Mouse (Mus musculus): ENCODE measurements around the gene Vmn2r89. TPM values are rescaled to one million over a fixed set of nuclear protein-coding genes. Genes with fewer than 3 reads are reported as not detected.
"Not testable (repeated sequence)": the region's sequence is repeated elsewhere in the genome, so short reads cannot be mapped to it uniquely, and the experiment has no call there.

Gene Vmn2r89
- total RNA-seq (2021): not detected
- long read RNA-seq, experiment 1: 0 reads
- long read RNA-seq, experiment 2: 0 reads

DNA sequence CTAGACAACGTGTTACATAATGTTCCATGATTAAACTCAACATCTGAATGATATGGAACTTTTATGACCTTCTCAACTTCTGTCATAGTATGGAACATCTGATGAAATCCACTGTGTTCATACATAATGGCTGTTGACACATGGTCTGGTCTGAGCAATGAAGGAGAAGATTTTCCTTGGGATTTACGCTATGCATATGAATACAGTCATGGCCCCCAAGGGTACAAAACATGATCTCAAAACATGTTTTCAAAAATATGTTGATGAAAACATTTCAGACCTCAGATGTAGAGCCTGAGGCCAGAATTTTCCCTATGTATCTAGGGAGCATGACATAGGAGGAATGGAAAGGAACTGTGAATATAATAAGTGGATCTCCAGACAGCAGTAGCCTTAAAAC is at the start of gene Vmn2r89:
Gene Vmn2r89, plus strand, starts transcription at position 301 of the 400 bp plus-strand sequence.
- intact Hi-C loops (cut with DNase I); DNase-seq (ENCODE audit: extremely low spot score in 1 of 2, low spot score in 2 of 2); H3K4me3 ChIP-seq; H3K27ac ChIP-seq: not testable (repeated sequence)

DNA sequence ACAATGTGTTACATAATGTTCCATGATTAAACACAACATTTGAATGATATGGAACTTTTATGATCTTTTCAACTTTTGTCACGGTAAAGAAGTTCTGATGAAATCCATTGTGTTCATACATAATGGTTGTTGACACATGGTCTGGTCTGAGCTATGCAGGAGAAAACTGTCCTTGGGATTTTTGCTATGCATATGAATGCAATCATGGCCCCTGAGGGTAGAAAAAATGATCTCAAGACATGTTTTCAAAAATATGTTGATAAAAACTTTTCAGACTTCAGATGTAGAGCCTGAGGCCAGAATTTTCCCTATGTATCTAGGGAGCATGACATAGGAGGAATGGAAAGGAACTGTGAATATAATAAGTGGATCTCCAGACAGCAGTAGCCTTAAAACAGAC is 41.1 kb upstream of the Vmn2r89 start, which contains the start of gene Vmn2r88:
Gene Vmn2r88, plus strand, starts transcription at position 301 of the 400 bp plus-strand sequence.
- intact Hi-C loops (cut with DNase I): no loop called here
- no peak for TF ChIP-seq CTCF (IDR thresholded peaks at IDR 0.05)
- H3K4me3 ChIP-seq: no peak within 1 kb of the TSS
- no peak within 1 kb of the TSS for H3K27ac ChIP-seq
- no peak for DNase-seq (ENCODE audit: extremely low spot score in 1 of 2, low spot score in 2 of 2)

- no peak for TF ChIP-seq CTCF (IDR thresholded peaks at IDR 0.05)
- intact Hi-C loops (cut with DNase I): no loop called here
- Histone ChIP-seq H3K4me3 (no peak overlapping the region), H3K27ac (no peak overlapping the region)
- no peak for DNase-seq (ENCODE audit: extremely low spot score in 1 of 2, low spot score in 2 of 2)
These were observed 27.8 kb upstream of the Vmn2r89 start for GRCm38 (mm10) chr14:51423885-51424284.

DNA sequence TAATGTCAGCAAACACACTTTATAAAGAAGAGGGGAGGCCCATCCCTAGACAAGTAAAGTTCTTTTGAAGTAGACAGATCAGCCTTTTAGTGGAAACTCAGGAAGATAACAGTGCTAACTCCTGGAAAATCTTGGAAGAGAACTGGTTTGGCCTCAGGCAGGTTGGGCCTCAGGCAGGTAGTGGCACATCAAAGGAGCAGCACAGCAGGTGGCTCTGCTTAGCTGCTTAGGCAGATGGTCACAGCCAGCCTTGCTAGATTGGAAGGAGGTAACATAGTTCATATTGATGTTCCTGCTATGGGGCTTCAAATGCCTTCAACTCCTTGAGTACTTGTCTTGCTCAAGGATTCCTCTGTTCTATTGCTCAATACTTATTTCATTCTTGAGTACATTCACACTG is 21.5 kb upstream of the Vmn2r89 start:
- H3K4me3 ChIP-seq; H3K27ac ChIP-seq; intact Hi-C loops (cut with DNase I); DNase-seq (ENCODE audit: extremely low spot score in 1 of 2, low spot score in 2 of 2): not testable (repeated sequence)

- intact Hi-C loops (cut with DNase I): no loop called here
- TF ChIP-seq CTCF (IDR thresholded peaks at IDR 0.05): no peak
- no peak for DNase-seq (ENCODE audit: extremely low spot score in 1 of 2, low spot score in 2 of 2)
- Histone ChIP-seq H3K27ac (no peak overlapping the region), H3K4me3 (no peak overlapping the region)
These were observed 17.1 kb upstream of the Vmn2r89 start for GRCm38 (mm10) chr14:51434546-51434945.

DNA sequence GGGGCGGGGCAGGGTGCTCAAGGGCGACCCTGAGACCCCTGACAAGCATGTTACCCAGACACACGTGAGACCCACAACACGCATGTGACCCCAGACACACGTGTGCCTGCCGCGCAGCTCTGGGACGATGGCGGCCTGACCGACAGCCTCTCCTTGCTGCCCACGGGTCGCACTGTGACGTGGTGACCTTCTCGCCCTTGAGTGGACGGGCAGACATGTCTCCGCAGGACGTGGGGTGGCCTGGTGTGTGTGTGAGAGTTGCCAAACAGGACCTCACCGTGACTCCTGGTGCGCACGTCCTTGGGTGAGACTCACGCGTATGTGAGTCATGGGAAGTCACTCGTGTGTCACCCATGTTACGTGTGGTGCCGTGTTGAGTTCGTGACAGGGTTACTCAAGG is 16.6 kb upstream of the Vmn2r89 start:
- DNase-seq (ENCODE audit: extremely low spot score in 1 of 2, low spot score in 2 of 2): no peak
- Histone ChIP-seq H3K27ac (no peak overlapping the region), H3K4me3 (no peak overlapping the region)
- no peak for TF ChIP-seq CTCF (IDR thresholded peaks at IDR 0.05)
- intact Hi-C loops (cut with DNase I): no loop called here

DNA sequence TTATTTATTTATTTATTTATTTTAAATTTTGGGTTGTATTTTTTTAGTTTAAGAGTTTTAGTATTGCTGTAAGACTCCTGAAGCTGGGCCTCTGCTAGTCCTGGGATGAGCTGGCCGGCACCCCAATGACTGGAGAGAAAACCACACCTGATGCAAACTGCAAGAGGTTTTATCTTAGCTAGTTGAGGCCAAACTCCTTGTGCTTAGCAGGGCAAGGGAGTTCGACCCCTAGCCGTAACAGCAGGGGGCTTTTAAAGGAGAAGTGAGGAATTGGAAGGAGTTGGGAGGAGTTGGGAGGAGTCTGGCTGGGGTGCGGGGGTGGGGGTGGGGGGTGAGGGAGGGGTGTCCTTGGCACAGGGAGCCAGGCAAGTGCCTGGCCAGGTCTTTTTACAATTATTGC is 12.7 kb upstream of the Vmn2r89 start:
- Histone ChIP-seq H3K4me3 (no peak overlapping the region), H3K27ac (no peak overlapping the region)
- DNase-seq (ENCODE audit: extremely low spot score in 1 of 2, low spot score in 2 of 2): no peak
- TF ChIP-seq CTCF (IDR thresholded peaks at IDR 0.05): no peak
- intact Hi-C loops (cut with DNase I): no loop called here

- peak; percentile 11 for TF ChIP-seq CTCF (IDR thresholded peaks at IDR 0.05)
- H3K27ac ChIP-seq; DNase-seq (ENCODE audit: extremely low spot score in 1 of 2, low spot score in 2 of 2); H3K4me3 ChIP-seq; intact Hi-C loops (cut with DNase I): not testable (repeated sequence)
These were observed 28.6 kb downstream of the Vmn2r89 start for GRCm38 (mm10) chr14:51480278-51480677.

- DNase-seq (ENCODE audit: extremely low spot score in 1 of 2, low spot score in 2 of 2); H3K4me3 ChIP-seq; intact Hi-C loops (cut with DNase I); H3K27ac ChIP-seq: not testable (repeated sequence)
These were observed 29.8 kb downstream of the Vmn2r89 start for GRCm38 (mm10) chr14:51481332-51482015.

DNA sequence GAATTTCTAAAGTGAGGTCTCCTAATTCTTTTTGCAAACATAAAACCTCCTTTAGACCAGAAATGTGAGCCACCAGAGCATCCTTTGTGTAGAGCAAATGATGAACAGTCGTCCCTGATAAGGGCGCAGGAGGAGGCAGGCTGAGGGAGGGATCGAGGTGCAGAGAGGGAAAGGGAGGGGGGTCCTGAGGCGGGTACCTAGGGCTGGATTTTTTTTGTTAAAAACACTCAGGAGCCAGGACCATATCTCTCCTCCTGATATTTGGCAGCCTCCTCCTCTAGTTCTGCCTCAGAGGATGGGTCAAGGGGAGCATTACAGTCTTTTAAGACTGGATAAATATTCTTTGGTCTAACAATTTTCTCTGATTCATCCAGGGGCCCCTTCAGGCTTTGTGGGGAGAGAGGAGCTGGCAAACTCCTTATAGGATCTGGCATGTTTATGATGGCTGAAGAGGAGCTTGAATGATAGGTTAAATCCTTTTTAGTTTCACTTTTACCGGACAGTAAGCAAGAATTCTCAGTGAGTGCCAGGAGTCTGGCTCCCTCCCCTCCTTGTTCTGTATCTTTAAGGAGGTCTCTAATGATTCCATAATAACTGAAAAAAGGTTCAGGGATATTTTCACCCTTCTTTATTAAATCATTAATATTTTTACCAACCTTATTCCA is 30.5 kb downstream of the Vmn2r89 start:
- intact Hi-C loops (cut with DNase I): no loop called here
- Histone ChIP-seq H3K4me3 (no peak overlapping the region), H3K27ac (no peak overlapping the region)
- no peak for DNase-seq (ENCODE audit: extremely low spot score in 1 of 2, low spot score in 2 of 2)
- TF ChIP-seq CTCF (IDR thresholded peaks at IDR 0.05): no peak

GRCm38 (mm10) chr14:51482971-51483381 is 31.3 kb downstream of the Vmn2r89 start:
- intact Hi-C loops (cut with DNase I); H3K4me3 ChIP-seq; H3K27ac ChIP-seq; DNase-seq (ENCODE audit: extremely low spot score in 1 of 2, low spot score in 2 of 2): not testable (repeated sequence)

- Histone ChIP-seq H3K4me3 (no peak overlapping the region), H3K27ac (no peak overlapping the region)
- no peak for DNase-seq (ENCODE audit: extremely low spot score in 1 of 2, low spot score in 2 of 2)
- intact Hi-C loops (cut with DNase I): no loop called here
- no peak for TF ChIP-seq CTCF (IDR thresholded peaks at IDR 0.05)
These were observed 32.0 kb downstream of the Vmn2r89 start for GRCm38 (mm10) chr14:51483671-51484070.

DNA sequence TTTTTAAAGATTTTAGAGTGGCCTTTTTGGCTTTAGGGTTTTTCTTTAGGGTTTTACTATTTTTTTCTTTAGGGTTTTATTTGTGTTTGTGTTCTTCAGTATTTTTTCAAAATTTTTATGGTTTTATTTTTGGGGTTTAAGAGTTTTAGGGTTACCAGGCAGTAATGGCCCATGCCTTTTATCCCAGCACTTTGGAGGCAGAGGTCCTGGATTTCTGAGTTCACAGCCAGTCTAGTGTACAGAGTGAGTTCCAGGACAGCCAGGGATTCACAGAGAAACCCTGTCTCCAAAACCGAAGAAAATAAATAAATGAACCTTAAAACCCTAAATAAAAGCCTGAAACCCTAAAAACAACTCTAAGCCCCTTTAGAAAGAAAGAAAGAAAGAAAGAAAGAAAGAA is 34.5 kb downstream of the Vmn2r89 start:
- TF ChIP-seq CTCF (IDR thresholded peaks at IDR 0.05): no peak
- Histone ChIP-seq H3K27ac (no peak overlapping the region), H3K4me3 (no peak overlapping the region)
- intact Hi-C loops (cut with DNase I): no loop called here
- DNase-seq (ENCODE audit: extremely low spot score in 1 of 2, low spot score in 2 of 2): no peak

Measured in left cerebral cortex, adult 2 months (tissue).